Mouse (Mus musculus): Measurements from ENCODE around the gene Zfp641. TPM values are rescaled to one million over a fixed set of nuclear protein-coding genes. Genes with fewer than 3 reads are reported as not detected.

The Zfp641 gene
- polyA plus RNA-seq, 1 experiment from 2014 or later = 0.47 TPM

Other genes with a start within 250 kb of the Zfp641 start
- 56.0 and 56.7 TPM in 2 replicates for gene Pfkm, start 203.6 kb downstream of the Zfp641 start, polyA plus RNA-seq (2015; fragmentation: Nextera tagmentation; extraction: Ambion mirVana)
- gene Senp1, start 202.4 kb downstream of the Zfp641 start, polyA plus RNA-seq (2015; fragmentation: Nextera tagmentation; extraction: Ambion mirVana) = 37.0 and 38.8 TPM in 2 replicates
- gene Asb8, start 130.5 kb downstream of the Zfp641 start, polyA plus RNA-seq (2015; fragmentation: Nextera tagmentation; extraction: Ambion mirVana) = 50.7 and 51.0 TPM in 2 replicates
- 0.48 and 0.60 TPM in 2 replicates for gene Ccdc184, start 129.0 kb downstream of the Zfp641 start, polyA plus RNA-seq (2015; fragmentation: Nextera tagmentation; extraction: Ambion mirVana)
- gene Olfr288, start 100.6 kb downstream of the Zfp641 start, polyA plus RNA-seq (2015; fragmentation: Nextera tagmentation; extraction: Ambion mirVana) = not detected in 2 replicates
- not detected in 2 replicates for gene Gm44579, start 75.2 kb downstream of the Zfp641 start, polyA plus RNA-seq (2015; fragmentation: Nextera tagmentation; extraction: Ambion mirVana)
- gene Olfr287, start 75.1 kb downstream of the Zfp641 start, polyA plus RNA-seq (2015; fragmentation: Nextera tagmentation; extraction: Ambion mirVana) = not detected in 2 replicates
- gene Olfr286, start 61.7 kb downstream of the Zfp641 start, polyA plus RNA-seq (2015; fragmentation: Nextera tagmentation; extraction: Ambion mirVana) = not detected in 2 replicates
- not detected in 2 replicates for gene H1fnt, start 38.9 kb downstream of the Zfp641 start, polyA plus RNA-seq (2015; fragmentation: Nextera tagmentation; extraction: Ambion mirVana)
- not detected in 2 replicates for gene Olfr285, start 21.2 kb upstream of the Zfp641 start, polyA plus RNA-seq (2015; fragmentation: Nextera tagmentation; extraction: Ambion mirVana)
- gene Olfr284, start 44.8 kb upstream of the Zfp641 start, polyA plus RNA-seq (2015; fragmentation: Nextera tagmentation; extraction: Ambion mirVana) = not detected in 2 replicates
- not detected in 2 replicates for gene Olfr283, start 84.8 kb upstream of the Zfp641 start, polyA plus RNA-seq (2015; fragmentation: Nextera tagmentation; extraction: Ambion mirVana)
- gene Olfr282, start 135.1 kb upstream of the Zfp641 start, polyA plus RNA-seq (2015; fragmentation: Nextera tagmentation; extraction: Ambion mirVana) = not detected in 2 replicates
- gene Olfr281, start 156.4 kb upstream of the Zfp641 start, polyA plus RNA-seq (2015; fragmentation: Nextera tagmentation; extraction: Ambion mirVana) = not detected in 2 replicates
- gene OR5BS1P, start 173.7 kb upstream of the Zfp641 start, polyA plus RNA-seq (2015; fragmentation: Nextera tagmentation; extraction: Ambion mirVana) = not detected in 2 replicates
- 0.19 TPM in 1 of 2 replicates, not detected in the other for gene Lalba, start 186.6 kb upstream of the Zfp641 start, polyA plus RNA-seq (2015; fragmentation: Nextera tagmentation; extraction: Ambion mirVana)
- gene Olfr279, start 196.2 kb upstream of the Zfp641 start, polyA plus RNA-seq (2015; fragmentation: Nextera tagmentation; extraction: Ambion mirVana) = not detected in 2 replicates
- 139 and 147 TPM in 2 replicates for gene Kansl2, start 238.1 kb upstream of the Zfp641 start, polyA plus RNA-seq (2015; fragmentation: Nextera tagmentation; extraction: Ambion mirVana)

Measured in limb, embryonic 13.5 days (tissue).